Mouse (Mus musculus) v-Abl transformed pro-B cells (cell line): Measurements from ENCODE around the gene Slc25a39.

ENCODE experiments used
- in situ Hi-C, 2 experiments: fragments of 400-800 bp; cut with MboI; formaldehyde crosslinking; loops; one replicate each; pipeline ENCODE4 v1.15.1; 2025; ENCODE audit not compliant: unreplicated experiment in 2 of 2

Slc25a39 gene

GRCm38 (mm10) chr11:102356190-102356589 is 51.6 kb downstream of the Slc25a39 start:
- in situ Hi-C loops = no loop called here

DNA sequence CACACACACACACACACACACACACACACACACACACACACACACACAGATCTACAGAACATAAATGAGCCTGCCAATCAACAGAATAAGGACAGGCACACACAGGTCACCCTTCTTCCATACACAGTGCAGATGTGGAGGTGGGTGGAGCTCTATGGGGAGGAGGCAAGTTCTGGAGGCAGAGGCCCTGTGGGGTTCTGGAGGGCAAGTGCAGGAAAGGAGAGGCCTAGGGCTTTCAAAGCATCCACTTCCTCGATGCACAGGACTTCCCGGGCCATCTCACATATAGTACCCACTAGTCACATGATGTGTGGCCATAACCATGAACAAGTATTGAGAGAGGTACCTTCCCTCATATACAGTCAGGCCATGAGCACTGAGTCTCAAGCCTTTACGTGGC is 52.2 kb downstream of the Slc25a39 start:
- in situ Hi-C loops = no loop called here

DNA sequence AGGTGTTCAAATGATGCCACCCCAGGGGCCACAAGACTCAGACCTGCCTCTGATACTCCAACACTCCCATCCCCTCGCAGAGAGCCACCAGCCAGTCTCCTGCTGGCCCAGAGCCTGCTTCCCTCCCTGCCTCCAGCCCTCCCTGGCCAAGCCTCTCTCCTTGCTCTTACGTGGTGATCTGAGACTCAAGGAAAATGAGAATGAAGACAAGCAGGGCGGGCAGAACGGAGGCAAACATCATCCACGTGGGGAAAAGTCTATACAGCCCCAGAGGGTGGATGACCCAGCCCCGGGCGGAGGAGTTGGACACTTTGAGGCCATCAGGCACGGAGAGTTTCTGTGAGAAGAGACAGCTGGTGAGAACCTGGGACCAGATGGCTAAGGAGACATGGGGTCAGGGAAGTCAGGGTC is 54.7 kb downstream of the Slc25a39 start:
- in situ Hi-C loops = no loop called here
